Mouse (Mus musculus): ENCODE results near the gene Ube4a. TPM values are rescaled to one million over a fixed set of nuclear protein-coding genes. Genes with fewer than 3 reads are reported as not detected.

Gene Ube4a
- polyA plus RNA-seq, 1 experiment = 9.5 TPM

- 69% methylated on average over 3 of the region's 3 CpGs for WGBS
- Histone ChIP-seq H3K4me1 (ENCODE audit: control insufficient read depth, insufficient read depth, insufficient read length) (peaks cover 6% of the 10 kb centered on the region; the same call in 1 of the 2 replicates), H3K4me3 (ENCODE audit: extremely low read depth, insufficient read depth, insufficient read length) (peak overlapping the region; percentile 59), H3K36me3 (ENCODE audit: control insufficient read depth, insufficient read depth, low read length) (no peaks in the 10 kb centered on the region), H3K27ac (ENCODE audit: insufficient read depth, low read length) (peak overlapping the region; percentile 92), H3K27me3 (ENCODE audit: control insufficient read depth, insufficient read depth, low read length) (no peaks in the 10 kb centered on the region)
- TF ChIP-seq POLR2A (IDR thresholded peaks at IDR 0.05; ENCODE audit: low read depth, low read length) = no peak
- no peak for TF ChIP-seq CTCF (IDR thresholded peaks at IDR 0.05; ENCODE audit: extremely low read depth, insufficient read depth, insufficient read length, insufficient replicate concordance)
- no peak for DNase-seq (ENCODE audit: low read depth in 1 of 2, low spot score in 2 of 2)
Measured at GRCm38 (mm10) chr9:44982531-44982930, 17.1 kb upstream of the Ube4a start.

- TF ChIP-seq CTCF (IDR thresholded peaks at IDR 0.05; ENCODE audit: extremely low read depth, insufficient read depth, insufficient read length, insufficient replicate concordance) (no peak), POLR2A (IDR thresholded peaks at IDR 0.05; ENCODE audit: low read depth, low read length) (no peak)
- Histone ChIP-seq H3K27ac (ENCODE audit: insufficient read depth, low read length) (peak overlapping the region; percentile 92), H3K4me3 (ENCODE audit: extremely low read depth, insufficient read depth, insufficient read length) (peak overlapping the region; percentile 59), H3K4me1 (ENCODE audit: control insufficient read depth, insufficient read depth, insufficient read length) (peaks cover 6% of the 10 kb centered on the region; the same call in 1 of the 2 replicates), H3K36me3 (ENCODE audit: control insufficient read depth, insufficient read depth, low read length) (no peaks in the 10 kb centered on the region), H3K27me3 (ENCODE audit: control insufficient read depth, insufficient read depth, low read length) (no peaks in the 10 kb centered on the region)
- 71% methylated on average over 8 of the region's 8 CpGs for WGBS
- DNase-seq (ENCODE audit: low read depth in 1 of 2, low spot score in 2 of 2) = no peak
Measured at GRCm38 (mm10) chr9:44982081-44982480, 16.7 kb upstream of the Ube4a start.

GRCm38 (mm10) chr9:44981676-44982075 is 16.3 kb upstream of the Ube4a start, which contains the start of gene Cd3d:
TSS of gene Cd3d (plus strand) at chr9:44981786.
- peak within 1 kb of the TSS; percentile 92 for H3K27ac ChIP-seq (ENCODE audit: insufficient read depth, low read length)
- H3K36me3 ChIP-seq (ENCODE audit: control insufficient read depth, insufficient read depth, low read length) = no peaks in the 10 kb centered on the region
- TF ChIP-seq CTCF (IDR thresholded peaks at IDR 0.05; ENCODE audit: extremely low read depth, insufficient read depth, insufficient read length, insufficient replicate concordance) (no peak), POLR2A (IDR thresholded peaks at IDR 0.05; ENCODE audit: low read depth, low read length) (no peak)
- DNase-seq (ENCODE audit: low read depth in 1 of 2, low spot score in 2 of 2) = no peak
- peak within 1 kb of the TSS; percentile 59 for H3K4me3 ChIP-seq (ENCODE audit: extremely low read depth, insufficient read depth, insufficient read length)
- WGBS = 54% methylated on average over 4 of the region's 4 CpGs
- H3K27me3 ChIP-seq (ENCODE audit: control insufficient read depth, insufficient read depth, low read length) = no peaks in the 10 kb centered on the region
- peaks cover 6% of the 10 kb centered on the region; the same call in 1 of the 2 replicates for H3K4me1 ChIP-seq (ENCODE audit: control insufficient read depth, insufficient read depth, insufficient read length)

GRCm38 (mm10) chr9:44981104-44981503 is 15.7 kb upstream of the Ube4a start:
- Histone ChIP-seq H3K4me3 (ENCODE audit: extremely low read depth, insufficient read depth, insufficient read length) (no peak overlapping the region; the same call in 1 of the 2 replicates), H3K36me3 (ENCODE audit: control insufficient read depth, insufficient read depth, low read length) (no peaks in the 10 kb centered on the region), H3K4me1 (ENCODE audit: control insufficient read depth, insufficient read depth, insufficient read length) (peaks cover 6% of the 10 kb centered on the region; the same call in 1 of the 2 replicates), H3K27ac (ENCODE audit: insufficient read depth, low read length) (peak overlapping the region; percentile 83), H3K27me3 (ENCODE audit: control insufficient read depth, insufficient read depth, low read length) (no peaks in the 10 kb centered on the region)
- 80% methylated on average over 2 of the region's 2 CpGs for WGBS
- no peak for TF ChIP-seq POLR2A (IDR thresholded peaks at IDR 0.05; ENCODE audit: low read depth, low read length)
- TF ChIP-seq CTCF (IDR thresholded peaks at IDR 0.05; ENCODE audit: extremely low read depth, insufficient read depth, insufficient read length, insufficient replicate concordance) = no peak
- DNase-seq (ENCODE audit: low read depth in 1 of 2, low spot score in 2 of 2) = no peak

GRCm38 (mm10) chr9:44980242-44980641 is 14.8 kb upstream of the Ube4a start, which contains the start of gene Cd3g:
TSS of gene Cd3g (minus strand) at chr9:44980431.
- Histone ChIP-seq H3K36me3 (ENCODE audit: control insufficient read depth, insufficient read depth, low read length) (no peaks in the 10 kb centered on the region), H3K27me3 (ENCODE audit: control insufficient read depth, insufficient read depth, low read length) (no peaks in the 10 kb centered on the region), H3K4me1 (ENCODE audit: control insufficient read depth, insufficient read depth, insufficient read length) (no peaks in the 10 kb centered on the region; the same call in 1 of the 2 replicates), H3K4me3 (ENCODE audit: extremely low read depth, insufficient read depth, insufficient read length) (peak within 1 kb of the TSS; percentile 53), H3K27ac (ENCODE audit: insufficient read depth, low read length) (peak within 1 kb of the TSS; percentile 83)
- TF ChIP-seq POLR2A (IDR thresholded peaks at IDR 0.05; ENCODE audit: low read depth, low read length) (peak; percentile 57; the same call in 1 of the 2 replicates), CTCF (IDR thresholded peaks at IDR 0.05; ENCODE audit: extremely low read depth, insufficient read depth, insufficient read length, insufficient replicate concordance) (no peak)
- 49% methylated on average over 3 of the region's 3 CpGs for WGBS
- peak in 1 of 2 experiments; percentile 53 for DNase-seq (ENCODE audit: low read depth in 1 of 2, low spot score in 2 of 2)

GRCm38 (mm10) chr9:44979806-44980205 is 14.4 kb upstream of the Ube4a start:
- Histone ChIP-seq H3K4me1 (ENCODE audit: control insufficient read depth, insufficient read depth, insufficient read length) (no peaks in the 10 kb centered on the region), H3K4me3 (ENCODE audit: extremely low read depth, insufficient read depth, insufficient read length) (peak overlapping the region; percentile 53), H3K27me3 (ENCODE audit: control insufficient read depth, insufficient read depth, low read length) (no peaks in the 10 kb centered on the region), H3K27ac (ENCODE audit: insufficient read depth, low read length) (peak overlapping the region; percentile 78), H3K36me3 (ENCODE audit: control insufficient read depth, insufficient read depth, low read length) (no peaks in the 10 kb centered on the region)
- DNase-seq (ENCODE audit: low read depth in 1 of 2, low spot score in 2 of 2) = no peak
- TF ChIP-seq CTCF (IDR thresholded peaks at IDR 0.05; ENCODE audit: extremely low read depth, insufficient read depth, insufficient read length, insufficient replicate concordance) = no peak
- TF ChIP-seq POLR2A (IDR thresholded peaks at IDR 0.05; ENCODE audit: low read depth, low read length) = no peak
- 69% methylated on average over 7 of the region's 7 CpGs for WGBS

- Histone ChIP-seq H3K27me3 (ENCODE audit: control insufficient read depth, insufficient read depth, low read length) (no peaks in the 10 kb centered on the region), H3K36me3 (ENCODE audit: control insufficient read depth, insufficient read depth, low read length) (no peaks in the 10 kb centered on the region), H3K4me3 (ENCODE audit: extremely low read depth, insufficient read depth, insufficient read length) (peak overlapping the region; percentile 38; the same call in 1 of the 2 replicates), H3K27ac (ENCODE audit: insufficient read depth, low read length) (peak overlapping the region; percentile 52), H3K4me1 (ENCODE audit: control insufficient read depth, insufficient read depth, insufficient read length) (no peaks in the 10 kb centered on the region)
- TF ChIP-seq POLR2A (IDR thresholded peaks at IDR 0.05; ENCODE audit: low read depth, low read length) = no peak
- no peak for TF ChIP-seq CTCF (IDR thresholded peaks at IDR 0.05; ENCODE audit: extremely low read depth, insufficient read depth, insufficient read length, insufficient replicate concordance)
- no peak for DNase-seq (ENCODE audit: low read depth in 1 of 2, low spot score in 2 of 2)
- 61% methylated on average over 6 of the region's 6 CpGs for WGBS
Measured at GRCm38 (mm10) chr9:44977813-44978212, 12.4 kb upstream of the Ube4a start.
